Mouse (Mus musculus) erythroid progenitor cell, adult 5-6 weeks (primary cell): ENCODE measurements around the gene Ly86. TPM values are rescaled to one million over a fixed set of nuclear protein-coding genes. Genes with fewer than 3 reads are reported as not detected.

ENCODE experiments used
- ATAC-seq: replicated peaks from 2 replicates; pipeline ENCODE4 v1.8.0; 2016; ENCODE audit warnings: moderate number of reproducible peaks, mild to moderate bottlenecking, moderate TSS enrichment, inconsistent platforms; ENCODE audit not compliant: poor library complexity, low FRiP score, severe bottlenecking
- total RNA-seq, 2 experiments: library from RNA; stranded (forward) in 1 of 2; stranded (reverse) in 1 of 2; fragments of 150-400 nt in 1 of 2; fragments of 186-747, 209-891 nt in 1 of 2; gene quantifications; 2 replicates each; pipeline versions ENCODE4 v1.2.3 to v1.2.4; 2015 to 2017; ENCODE audit warnings: low replicate concordance in 2 of 2

Gene Ly86
- 39.4 and 51.2 TPM in 2 replicates for total RNA-seq (2015; ENCODE audit: low replicate concordance)
- total RNA-seq (2017; ENCODE audit: low replicate concordance), result 9.9 and 19.3 TPM in 2 replicates

DNA sequence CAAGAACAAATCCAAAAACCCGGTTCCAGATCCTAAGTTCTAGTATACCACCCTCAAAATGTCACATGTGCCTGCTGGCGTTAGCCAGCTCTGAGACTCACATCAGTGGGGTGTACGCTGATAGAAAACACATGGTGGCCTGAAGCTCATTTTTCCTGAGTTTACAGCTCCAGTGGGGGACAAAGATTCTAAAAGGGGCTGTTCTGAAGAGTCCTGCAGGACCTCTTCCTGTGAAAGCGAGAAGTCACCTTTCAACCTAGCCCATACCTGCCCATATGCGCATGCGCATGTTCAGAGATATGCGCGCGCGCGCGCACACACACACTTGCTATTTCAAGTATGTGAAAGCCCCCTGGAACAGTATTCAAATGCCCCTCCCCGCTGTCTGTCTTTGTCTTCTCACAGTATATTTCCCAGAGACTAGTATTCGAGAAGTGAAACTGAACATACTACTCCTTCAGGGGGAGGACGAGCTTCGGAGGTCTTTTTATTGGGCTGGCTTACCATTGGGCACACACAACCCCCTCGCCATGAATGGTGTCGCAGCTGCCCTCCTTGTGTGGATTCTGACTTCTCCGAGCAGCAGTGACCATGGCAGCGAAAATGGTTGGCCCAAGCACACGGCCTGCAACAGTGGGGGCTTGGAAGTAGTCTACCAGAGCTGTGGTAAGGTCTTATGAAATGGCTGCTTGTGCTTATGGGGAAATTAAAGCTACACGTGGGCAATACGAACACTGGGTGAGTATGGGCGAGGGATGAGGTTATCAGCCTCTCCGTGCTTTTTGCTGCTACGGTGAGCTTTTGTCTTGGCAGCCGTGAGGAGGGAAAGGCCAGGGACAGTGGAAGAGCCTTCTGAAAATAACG lies at the start of gene Ly86:
Gene Ly86 (plus strand): TSS at position 300 of the 864 bp plus-strand sequence.
- no peak for ATAC-seq

DNA sequence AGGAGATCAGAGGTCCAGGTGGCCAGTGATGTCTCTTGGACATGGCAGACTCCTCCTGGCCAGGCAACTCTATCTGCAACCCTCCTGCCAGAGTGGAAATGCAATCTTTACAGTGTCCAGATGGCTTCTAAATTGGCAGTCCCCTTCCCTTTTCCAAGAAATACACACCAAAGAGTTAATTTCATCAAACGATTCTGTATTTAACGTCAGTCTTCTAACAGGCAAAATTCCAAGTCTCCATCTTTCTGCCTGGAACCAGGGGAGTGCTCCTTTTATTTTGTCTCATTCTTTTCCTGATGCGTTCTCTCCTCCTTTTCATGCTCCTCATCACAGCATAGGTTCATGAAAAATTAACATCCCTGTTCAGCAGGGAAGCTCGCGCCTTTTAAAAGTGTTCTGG lies 47.1 kb upstream of the Ly86 start:
- no peak for ATAC-seq

DNA sequence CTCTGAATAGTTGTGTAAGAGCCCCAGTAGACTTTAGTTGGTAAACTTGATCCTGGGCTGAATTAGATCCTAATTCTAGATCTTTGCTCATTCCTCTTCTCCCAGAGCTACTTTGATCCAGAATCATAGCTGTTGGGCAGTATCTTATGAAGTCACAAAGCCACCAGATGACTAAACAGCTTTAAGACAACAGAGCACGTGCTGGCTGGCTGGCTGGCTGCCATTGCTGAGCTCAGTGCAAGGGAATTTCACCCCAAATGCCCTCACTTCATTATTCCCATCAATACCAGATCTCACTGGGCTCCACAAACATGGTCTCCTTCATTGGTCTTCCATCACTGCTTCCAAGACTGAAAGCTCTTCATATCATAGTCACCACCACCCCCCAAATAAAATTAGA lies 46.2 kb upstream of the Ly86 start:
- no peak for ATAC-seq

DNA sequence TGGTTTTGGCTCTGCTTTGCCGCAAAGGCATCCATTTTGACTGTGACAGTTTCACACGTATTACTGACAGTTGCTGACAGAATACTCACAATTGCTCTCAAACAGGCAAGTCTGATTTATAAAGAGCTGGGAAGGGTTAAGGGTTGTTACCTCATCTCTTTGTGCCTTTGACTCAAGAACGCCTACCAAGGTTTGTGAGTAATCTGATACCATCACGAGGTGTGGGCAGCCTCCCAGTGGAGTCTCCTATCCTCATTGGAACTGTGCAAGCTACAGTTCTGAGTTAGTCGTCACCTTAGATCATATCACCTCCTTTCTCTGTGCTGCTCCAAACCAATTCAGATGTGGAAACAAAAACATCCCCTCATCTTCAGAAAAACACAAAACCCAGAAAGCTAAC lies 42.1 kb upstream of the Ly86 start:
- no peak for ATAC-seq

DNA sequence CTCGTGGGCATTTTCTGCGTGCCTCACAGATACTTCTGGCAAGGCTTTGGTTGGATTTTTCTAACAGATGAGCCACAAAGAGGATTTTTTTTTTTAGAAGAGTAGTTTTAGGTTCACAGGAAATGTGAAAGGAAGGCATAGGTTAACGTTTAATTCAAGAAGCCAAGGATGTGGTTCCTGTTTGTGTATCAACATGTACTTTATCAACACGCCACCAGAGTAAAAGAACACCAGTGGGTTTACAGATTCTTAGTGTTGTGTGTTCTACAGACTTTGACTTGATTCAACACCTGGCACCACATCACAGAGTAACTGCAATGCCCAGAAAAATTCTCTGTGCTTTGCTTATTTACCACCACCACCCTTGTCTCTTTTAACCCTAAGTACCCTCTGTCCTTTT lies 37.0 kb upstream of the Ly86 start:
- no peak for ATAC-seq

DNA sequence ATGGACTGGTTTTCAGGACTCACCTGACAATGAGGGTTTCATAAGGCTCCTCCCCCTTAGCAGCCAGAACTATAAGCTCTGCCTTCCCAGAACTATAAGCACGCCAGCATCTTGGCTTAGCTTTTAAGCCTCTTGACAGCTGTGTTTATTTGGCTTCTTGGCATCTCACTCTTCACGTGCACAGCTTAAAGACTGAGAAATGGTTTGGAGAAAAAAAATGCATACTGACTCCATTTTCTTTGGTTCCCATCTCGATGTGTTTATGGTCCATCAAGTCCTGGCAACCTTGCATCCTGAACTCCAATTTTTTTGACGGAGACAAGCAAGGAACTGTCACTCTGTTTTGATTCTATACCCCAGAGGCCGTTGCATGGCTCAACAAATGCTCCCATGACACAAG lies 35.7 kb upstream of the Ly86 start:
- ATAC-seq, result no peak

DNA sequence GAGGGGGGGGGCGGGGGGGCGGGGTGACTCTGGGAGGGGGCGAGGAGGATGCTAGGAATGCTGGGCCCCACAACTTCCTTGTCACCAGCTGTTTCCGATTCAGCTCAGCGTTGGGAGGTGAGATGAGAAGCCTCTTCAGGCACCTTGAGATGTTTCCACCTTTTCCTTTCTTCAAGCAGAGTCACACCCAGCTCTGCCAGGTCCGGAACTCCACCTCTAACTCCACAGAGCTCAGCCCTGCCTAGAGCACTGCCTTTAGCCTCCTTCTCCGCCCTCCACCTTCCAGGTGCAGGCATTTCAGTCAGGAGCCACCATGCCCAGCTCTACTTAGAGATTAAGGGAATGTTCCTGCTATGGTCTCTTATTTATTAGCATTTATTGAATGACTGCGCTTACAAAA lies 34.7 kb upstream of the Ly86 start:
- ATAC-seq, result no peak

DNA sequence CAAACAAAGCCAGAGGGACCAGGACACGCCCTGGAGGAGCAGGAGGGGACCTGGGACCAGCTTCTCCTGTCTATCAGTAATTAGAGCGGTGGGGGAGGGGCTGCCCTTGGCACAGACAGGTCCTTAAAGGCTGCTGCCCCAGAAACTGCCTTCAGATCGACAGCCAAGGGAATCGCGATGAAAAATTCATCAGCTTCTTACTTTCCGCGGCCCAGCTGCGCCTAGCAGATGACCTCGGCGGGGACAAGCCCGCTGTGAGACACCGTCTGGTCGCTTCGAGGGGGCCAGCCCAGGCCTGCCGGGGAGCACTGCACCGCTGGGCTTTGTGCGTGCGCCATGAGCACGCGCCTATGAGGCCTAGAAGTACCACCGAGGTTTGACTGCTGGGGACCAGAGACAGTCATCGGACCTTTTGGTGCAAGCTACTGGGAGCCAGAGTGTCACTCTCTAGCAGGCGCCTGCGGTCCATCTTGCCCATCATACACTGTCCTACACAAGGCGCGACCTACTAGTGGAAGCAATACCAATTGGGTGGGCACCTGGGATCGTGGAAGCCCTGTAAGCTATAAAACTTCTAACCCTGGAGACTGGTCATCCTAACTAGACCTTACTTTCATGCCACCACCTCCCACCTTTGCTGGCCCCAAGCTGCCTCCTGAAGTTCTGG lies 33.3 kb upstream of the Ly86 start:
- no peak for ATAC-seq

DNA sequence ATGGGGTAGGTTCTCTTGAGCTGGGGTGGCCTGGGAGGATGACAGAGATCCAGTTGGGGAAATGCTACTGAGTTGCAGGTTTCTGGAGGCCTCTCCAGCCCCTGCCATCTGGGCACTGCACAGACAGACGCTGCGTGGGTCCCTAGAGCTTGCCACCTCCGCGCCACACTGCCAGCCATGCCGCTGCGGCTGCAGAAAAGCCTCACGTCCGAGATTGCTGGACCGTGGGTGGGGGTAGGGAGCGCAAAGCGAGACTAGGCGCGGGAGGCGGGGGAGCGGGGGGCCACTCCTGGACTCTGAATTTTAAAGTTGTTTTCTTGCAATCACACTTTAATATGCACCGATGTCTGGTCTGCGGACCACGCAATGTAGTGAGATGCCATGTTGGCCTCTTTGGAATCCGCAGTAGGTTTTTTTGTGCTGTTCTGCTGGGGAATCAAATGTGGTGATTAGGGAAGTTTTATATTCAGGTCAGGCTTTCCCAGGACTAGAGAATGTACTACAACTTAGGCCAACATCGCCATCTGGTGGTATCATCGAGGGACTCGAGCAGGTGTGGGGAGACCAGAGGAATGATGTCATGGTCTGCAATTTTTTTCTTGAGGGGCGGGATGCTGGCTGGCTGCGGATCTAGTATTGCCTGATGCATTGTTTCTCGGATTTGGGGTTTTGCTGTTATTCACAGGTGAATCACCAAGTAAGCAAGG lies 32.6 kb upstream of the Ly86 start:
- ATAC-seq, result no peak

DNA sequence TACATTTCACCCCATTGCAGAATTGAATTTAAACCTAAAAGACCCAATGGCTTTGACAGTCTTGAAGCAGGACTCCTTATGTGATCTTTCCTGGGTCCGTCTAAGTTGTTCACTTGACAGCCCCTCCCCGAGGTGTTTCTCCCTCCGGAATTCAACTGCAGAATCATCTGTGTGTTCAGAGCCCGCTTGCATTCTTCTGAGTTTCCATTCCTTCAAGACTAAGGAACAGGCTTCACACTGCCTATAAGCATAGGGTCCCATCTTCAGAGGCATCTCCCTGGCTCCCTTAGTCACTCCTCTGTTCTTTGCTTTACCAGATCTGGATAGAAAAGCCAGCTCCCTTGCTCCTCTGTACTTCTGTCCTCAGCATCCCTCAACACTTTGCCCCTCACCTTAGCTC lies 32.1 kb upstream of the Ly86 start:
- ATAC-seq, result no peak

DNA sequence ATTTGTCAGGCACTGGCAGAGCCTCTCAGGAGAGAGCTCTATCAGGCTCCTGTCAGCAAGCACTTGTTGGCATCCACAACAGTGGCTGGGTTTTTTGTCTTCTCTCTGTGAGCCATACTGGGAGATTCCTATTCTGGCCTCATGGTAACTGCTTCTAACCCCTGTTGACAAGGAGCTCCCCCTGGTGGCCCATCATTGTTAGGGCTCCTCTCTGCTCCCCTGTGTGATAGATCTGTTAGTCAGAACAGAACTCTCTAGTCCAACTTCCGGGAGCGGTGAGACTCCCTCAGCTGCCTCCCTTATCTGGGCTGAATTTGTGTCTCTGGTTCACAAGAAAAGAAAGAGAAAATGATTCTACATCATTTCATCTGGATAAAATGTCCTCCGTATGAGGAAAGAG lies 19.5 kb upstream of the Ly86 start:
- no peak for ATAC-seq

DNA sequence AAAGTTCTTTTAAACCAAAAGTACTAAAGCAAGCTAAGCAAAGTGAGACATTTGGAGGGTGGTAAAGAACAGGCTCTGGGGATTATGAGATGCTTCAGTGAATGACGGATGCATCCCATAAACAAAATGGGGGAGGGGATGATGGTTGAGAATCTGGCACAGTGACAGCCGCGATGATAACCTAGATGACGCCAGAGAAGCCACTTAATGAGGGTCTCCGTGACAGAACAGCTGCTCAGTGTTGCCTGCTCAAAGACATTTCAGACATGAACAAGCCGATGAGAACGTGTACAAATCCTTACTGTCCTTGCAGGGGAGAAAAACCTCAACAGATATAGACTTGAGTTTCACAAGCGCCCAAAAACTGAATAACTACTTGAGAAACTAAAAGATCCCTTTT lies 15.3 kb upstream of the Ly86 start:
- ATAC-seq, result no peak

DNA sequence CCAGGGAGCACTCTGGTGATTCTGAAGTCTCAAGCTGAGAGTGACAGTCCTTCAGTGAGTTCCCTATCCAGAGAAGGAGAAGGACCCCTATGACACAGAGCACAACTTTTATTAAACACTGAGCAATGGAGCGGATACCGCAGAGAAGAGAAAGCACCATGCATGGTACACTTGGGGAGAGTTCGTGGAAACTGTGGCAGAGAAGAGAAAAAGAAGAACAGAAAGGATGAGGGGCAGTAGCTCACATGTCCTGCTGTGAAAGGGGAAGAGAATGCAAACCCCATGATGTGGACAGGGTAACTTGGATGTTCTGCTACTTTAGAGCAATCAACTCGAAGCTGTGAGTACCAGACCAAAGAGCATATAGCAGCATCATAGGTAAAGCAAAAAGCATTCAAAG lies 14.0 kb upstream of the Ly86 start:
- ATAC-seq, result no peak

DNA sequence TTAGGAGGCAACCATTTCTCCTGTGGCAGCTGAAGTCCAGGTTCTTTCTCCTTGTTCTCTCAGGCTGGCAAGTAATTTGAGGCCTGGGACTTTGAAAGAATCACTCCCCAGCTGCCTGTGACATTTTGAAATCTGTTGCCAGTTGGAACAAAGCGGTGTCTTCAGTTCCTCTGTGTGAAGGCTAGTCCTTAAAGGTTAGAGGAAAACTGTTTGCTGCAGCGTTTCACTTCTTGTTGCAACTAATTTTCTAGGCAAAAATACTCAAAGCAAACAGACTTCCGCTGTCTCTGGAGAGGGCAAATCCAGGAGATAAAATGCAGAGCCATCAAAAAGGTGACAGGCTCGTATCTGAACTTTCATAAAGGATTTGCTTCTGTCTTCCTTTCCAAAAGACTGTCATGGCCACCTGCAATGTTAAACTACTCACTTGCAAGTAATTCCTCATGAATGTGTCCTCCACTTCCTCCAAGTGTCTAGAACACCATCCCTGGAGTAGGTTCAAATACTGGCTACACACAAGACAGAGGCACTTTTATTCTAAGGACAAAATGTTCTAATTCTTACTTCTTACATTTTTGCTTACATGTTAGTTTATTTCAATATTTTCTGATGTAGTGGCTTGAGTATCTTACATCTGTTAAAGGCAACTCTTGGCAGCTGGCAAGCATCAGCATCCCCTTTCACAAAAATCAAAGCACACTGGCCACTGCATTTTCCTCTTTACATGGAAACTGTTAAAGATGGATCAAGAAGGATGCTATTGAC lies 12.0 kb upstream of the Ly86 start:
- no peak for ATAC-seq

DNA sequence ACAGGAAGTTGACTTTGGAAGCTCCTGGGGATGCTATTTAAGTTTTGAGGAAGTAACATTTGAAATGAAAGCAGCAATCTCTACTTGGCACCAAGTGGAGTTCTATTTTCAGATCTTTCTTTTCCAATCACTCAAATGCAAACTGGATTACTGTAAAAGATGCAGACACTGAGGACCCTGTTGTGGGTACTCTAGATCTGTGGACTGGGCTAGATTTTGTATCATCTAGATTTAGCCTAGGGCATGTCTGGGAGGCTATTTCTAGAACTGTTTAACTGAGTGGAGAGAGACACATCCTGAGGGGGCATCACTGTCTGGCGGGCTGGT lies 11.5 kb upstream of the Ly86 start:
- no peak for ATAC-seq

DNA sequence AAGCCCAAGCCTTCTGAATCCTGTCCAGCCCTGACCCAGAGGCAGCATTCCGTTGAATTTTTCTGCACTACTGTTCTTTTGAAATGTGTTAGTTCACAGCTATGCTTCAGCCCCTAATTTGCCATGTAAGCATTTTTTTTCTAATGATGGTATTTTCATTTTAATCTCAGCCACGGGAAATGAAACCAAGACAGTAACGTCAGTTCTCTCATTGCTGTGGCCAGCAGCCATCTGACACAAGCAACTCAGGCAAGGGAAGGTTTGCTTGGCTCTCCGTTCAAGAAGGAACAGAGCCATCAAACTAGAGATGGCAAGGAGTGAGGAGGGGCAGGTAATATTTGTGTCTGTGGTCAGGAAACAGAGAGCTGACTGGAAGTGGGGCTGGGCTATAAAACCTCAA lies 7.7 kb upstream of the Ly86 start:
- no peak for ATAC-seq

DNA sequence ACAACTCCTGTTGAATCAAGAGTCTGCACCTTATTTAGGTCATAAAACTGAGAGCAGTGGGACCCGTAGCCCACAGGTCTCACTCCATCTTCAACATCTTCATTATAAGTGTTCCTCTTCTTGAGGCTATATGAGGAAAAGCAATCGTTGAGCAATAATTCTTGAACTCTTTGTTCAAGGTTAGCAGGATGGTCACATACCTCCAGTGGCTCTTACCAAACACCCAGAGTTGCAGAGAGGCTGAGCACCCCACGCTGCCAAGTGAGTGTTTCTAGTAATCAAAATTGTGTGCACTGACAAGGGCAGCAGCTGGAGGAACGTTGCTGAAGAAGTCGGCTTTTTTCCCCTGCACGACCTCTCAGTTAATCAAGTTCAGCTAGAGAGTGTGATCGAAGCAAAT lies 7.1 kb upstream of the Ly86 start:
- ATAC-seq, result no peak

DNA sequence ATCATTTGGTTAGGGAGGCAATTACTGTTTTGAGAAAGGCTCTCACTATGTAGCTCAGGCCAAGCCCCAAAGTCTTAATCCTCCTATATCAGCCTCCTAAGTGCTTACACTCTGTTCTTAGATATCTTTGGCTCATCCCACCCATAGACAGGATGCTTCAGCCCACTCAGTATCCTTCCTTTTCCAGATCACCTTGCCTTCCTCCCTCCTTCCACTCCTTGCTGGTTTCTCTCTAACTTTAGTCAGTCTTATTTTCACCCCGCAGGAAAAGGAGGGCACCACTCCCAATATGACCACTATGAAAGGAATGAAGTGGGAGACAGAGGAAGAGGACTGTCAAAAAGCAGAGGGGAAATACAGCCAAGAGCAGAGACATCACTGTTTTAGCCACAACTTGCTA lies 2.2 kb upstream of the Ly86 start:
- ATAC-seq, result no peak

DNA sequence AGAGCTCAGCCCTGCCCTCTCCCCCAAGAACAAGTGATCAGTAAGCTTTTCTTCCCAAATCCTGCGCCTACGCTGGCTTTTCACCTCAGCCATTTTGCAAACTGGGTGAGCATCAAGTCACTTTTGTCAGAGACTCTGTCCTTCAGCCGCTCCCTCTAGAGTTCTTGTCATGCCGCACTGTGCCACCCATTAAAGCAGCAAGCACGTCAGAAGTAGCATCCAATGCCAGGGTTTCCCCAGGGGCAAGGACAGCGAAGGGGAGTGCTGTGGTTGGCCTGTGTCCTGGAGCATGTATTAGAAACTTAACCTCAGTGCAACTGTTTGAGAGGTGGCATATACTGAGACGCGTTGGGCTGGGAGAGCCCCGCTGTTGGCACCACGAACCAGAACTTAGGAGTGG lies 815 bp downstream of the Ly86 start:
- ATAC-seq, result no peak

DNA sequence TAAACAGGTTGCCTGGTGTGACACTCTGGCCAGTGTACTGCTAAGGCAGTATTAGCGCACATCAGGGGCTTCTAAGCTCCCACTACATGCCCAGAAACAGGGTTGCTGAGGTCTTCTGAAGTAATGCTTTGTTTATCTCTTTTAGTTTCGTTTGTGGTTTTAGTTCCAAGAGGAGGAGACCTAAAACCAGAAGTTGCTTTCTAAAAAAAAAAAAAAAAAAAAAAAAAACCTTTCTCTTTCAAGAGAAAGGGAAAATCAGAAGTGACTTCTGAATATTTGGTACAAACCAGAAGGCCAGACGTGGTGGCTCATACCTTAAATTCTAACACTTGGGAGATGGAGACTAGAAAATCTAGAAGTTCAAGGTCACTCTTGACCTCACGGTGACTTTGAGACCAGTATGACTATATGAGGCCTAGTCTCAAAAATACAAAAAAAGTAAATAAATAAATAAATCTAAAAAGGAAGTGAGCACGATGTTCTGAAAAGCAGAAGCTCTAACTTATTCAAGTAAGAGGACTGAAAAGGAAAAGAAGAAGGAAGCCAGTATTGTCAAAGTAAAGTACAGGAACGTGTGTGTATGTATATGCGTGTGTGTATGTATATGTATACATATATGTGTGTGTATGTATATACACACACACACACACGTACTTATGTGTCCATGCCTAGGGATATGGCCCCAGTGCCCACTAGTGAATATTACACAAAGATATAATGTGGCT lies 3.0 kb downstream of the Ly86 start:
- no peak for ATAC-seq
